Mouse (Mus musculus): ENCODE measurements at regions not wholly inside any gene's neighbourhood (a gene's known extent, or its start where the extent isn't known, plus 50 kb on each side); places are given as distances from the start of the nearest gene placed in this dataset.

- ATAC-seq: no peak
These were observed 596.0 kb upstream of the Gm26657 start for GRCm38 (mm10) chr4:56143827-56144226.

GRCm38 (mm10) chr4:56136837-56137236 is 603.0 kb upstream of the Gm26657 start:
- no peak for ATAC-seq

DNA sequence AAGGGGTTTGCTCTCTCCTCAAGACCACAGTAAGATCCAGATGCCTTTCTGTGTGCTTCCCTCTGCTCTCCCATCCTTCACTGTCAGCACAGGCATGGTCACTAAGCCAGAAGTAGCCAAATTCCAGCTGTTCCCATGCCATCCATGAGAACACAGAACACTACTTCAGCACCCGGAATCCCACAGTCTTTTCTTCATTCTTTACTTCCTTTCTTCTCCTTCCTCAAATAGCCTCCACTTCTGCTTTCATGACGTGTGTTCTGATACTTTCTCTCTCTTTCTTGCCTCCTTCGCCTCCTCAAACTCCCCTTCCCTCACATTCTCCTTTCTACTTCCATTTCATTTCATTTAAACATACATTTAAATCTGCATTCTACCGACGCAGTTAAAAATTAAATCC is 602.1 kb upstream of the Klf4 start:
- ATAC-seq: no peak

DNA sequence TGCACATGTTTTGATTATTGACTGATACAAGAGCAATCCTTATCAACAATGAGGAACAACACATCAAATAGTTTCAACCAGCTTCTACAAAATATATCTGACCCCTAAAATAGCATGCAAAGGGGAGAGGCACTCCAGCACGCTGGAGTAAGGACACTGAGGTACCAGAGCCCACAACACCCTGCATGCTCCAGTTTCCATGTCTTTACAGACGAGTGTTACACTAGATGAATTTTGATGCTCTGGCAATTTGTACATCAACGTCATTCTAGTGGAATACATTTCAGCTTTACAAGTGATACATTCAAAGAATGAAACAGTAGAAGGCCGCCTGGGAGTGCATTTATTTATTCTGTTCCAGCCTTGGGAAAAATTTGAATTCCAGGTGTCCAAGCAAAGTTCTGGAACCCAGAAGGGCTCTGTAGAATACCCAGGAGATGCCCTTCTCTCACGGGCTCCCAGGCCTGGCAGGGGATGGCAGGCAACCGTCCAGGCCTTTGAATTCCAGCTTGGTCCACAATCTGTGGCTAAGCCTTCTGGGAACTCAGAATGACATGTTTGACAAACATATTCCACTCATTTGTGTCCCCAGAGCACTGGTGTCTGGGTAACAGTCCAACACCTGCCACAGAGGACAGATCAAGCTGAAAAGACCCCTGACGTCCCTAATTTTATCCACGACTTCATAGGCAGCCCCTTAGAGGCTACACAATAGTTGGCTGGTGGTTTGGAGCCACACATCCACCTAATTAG is 595.6 kb upstream of the Klf4 start:
- no peak for ATAC-seq

GRCm38 (mm10) chr4:56124515-56124914 is 592.2 kb upstream of the Klf4 start:
- no peak for ATAC-seq

DNA sequence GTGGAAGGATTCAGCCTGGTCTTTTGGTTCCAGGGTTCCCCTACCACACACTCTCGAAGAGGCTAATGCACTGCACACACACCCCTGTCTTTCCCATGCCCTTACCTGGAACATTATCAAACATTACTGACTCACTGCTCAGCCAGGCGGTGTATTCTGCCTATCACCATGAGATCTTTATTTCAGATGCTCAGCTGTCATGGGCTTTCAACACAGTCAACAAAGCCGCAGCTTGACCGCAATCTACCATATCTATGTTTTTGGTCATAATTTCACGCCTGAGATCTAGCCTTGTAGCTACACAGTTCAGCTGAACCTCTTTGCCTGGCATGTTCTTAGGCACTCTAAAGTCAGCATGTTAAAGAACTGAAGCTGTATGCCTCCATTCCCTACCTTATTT is 589.9 kb upstream of the Klf4 start:
- no peak for ATAC-seq

GRCm38 (mm10) chr4:56121664-56122063 is 589.4 kb upstream of the Klf4 start:
- ATAC-seq: no peak

- ATAC-seq: no peak
These were observed 588.1 kb upstream of the Klf4 start for GRCm38 (mm10) chr4:56120357-56120756.

- peak; percentile 38 for ATAC-seq
These were observed 581.5 kb upstream of the Klf4 start for GRCm38 (mm10) chr4:56113701-56114196.

DNA sequence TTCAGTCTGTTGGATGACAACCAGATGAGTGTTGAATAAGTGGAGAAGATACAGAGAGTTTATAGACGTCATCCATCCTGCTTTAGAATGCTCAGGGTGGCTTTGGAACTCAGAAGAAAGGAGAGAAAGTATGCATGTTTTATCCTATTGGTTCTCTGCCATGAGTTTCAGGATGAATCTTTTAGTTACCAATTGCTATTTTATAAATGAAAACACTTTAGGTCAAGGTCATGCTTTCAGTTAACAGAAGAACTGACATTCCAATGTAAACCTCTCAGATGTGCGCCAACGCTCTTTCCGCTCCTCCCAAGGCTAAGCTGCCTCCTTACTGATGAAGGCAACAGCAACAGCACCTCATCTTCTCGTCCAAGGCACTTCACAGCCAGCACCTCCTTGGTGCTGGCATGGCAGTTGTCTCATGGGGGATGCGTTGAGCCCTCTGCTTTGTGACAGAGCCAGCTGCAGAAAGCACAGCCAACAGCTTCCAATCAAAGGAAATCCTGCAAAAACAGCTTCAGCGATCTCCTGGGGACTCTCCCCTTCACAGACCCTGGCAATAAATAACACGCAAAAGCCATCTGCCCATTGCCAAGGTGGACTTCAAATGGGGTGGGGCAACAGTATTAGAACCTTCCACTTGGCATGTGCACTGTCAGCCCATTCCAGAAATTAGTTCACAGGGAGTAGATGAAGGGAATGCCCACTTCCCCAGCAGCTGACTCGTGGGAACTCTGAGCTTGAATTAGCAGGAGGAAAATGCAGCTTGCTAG is 580.9 kb upstream of the Klf4 start:
- ATAC-seq: no peak

- ATAC-seq: no peak
These were observed 574.7 kb upstream of the Klf4 start for GRCm38 (mm10) chr4:56106962-56107361.

- ATAC-seq: no peak
These were observed 570.0 kb upstream of the Klf4 start for GRCm38 (mm10) chr4:56102314-56102713.

DNA sequence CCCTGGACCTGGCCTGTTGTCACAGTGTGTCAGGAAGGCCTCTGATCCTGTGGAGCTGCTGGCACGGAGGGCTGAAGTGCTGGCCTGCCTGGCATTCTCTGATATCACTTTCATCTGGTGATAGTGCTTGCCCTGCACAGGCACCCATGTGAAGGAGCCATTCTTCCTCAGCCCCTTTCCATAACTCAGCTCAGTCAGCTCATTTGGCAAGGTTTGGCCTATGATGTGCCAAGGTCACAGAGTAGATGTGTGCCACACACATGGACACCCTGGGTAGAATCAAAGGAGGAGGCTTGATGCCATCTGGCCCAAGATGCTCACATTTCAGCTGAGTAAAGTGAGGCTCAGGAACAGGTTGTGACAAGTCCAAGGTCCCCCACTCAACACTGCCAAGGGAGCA is 558.5 kb upstream of the Klf4 start:
- ATAC-seq: no peak

DNA sequence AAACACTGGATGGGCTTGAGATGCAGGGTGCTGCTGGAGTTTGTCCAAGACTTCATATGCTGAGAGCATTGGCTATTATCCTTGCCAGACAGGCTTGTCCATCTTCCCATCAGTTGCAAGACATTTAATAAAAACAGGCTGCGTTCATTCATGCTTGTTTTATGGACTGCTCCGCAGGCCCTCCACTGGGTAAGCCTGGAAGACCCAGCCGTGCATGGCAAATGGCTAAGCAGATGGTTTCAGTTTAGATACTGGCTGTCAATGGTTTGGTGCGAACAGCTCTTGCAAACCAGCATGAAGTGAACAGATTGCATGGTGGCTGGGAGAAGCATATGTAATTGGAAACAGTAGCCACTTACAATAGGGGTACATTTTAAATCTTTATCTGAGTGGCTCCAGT is 556.4 kb upstream of the Klf4 start:
- ATAC-seq: no peak

- no peak for ATAC-seq
These were observed 554.0 kb upstream of the Klf4 start for GRCm38 (mm10) chr4:56086306-56086705.

- ATAC-seq: no peak
These were observed 551.9 kb upstream of the Klf4 start for GRCm38 (mm10) chr4:56084205-56084604.

DNA sequence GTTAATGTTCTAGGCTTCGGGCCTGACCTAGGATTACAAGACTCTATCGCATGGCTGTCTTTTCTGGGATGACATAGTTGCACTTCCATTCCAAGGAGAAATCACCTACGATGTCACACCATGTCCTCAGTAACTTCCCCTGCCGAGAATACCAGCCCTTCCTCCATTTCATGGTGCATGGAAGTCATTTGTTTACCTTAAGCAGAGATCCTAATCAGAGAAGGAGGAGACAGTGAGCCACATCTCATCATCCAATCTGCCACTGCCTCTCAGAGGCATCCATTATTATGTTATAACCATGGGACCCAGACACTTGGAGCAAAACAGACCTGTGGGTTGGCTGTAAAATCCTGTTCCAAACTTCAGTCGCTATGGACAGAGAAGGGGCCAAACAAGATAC is 550.1 kb upstream of the Klf4 start:
- ATAC-seq: no peak

DNA sequence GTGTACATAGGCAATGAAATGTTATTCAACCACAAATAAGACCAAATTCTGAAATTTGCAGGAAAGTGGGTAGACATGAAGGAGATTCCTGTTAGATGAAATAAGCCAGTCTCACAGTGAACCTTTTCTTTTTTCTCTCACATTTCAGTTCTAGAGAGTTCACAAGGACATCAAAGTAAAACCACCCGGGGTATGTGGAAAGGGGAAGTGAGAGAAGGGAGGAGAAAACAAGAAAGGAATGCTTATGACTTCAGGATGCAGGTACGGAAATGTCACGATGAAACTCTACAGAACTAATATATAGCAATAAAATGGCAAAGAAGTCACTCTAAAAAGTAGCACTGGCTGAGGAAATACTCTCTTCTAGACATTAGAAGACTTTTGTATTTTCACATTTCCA is 548.7 kb upstream of the Klf4 start:
- no peak for ATAC-seq

GRCm38 (mm10) chr4:56070664-56071334 is 538.5 kb upstream of the Klf4 start:
- peak; percentile 92 for ATAC-seq

GRCm38 (mm10) chr4:56068859-56069258 is 536.6 kb upstream of the Klf4 start:
- ATAC-seq: no peak

- no peak for ATAC-seq
These were observed 532.4 kb upstream of the Klf4 start for GRCm38 (mm10) chr4:56064657-56065056.

- ATAC-seq: no peak
These were observed 519.6 kb upstream of the Klf4 start for GRCm38 (mm10) chr4:56051792-56052380.

DNA sequence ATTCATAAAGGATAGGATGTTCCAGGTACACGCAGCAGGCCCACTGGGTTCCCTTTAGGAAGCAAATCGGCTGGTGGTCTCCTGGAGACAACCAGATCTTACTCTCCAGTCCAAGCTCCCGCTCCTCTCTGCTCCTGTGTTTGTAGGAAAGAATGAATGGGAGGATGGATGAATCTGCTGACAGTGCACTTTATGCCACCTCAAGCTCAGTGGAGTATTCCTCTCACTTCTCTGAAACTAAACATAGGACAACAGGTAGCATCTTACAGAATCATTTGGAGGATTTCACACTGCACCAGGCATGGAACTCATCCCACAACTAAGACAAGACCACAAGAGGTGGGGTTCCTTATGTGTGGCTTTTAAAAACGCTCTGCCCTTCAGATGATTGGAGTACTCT is 507.1 kb upstream of the Klf4 start:
- ATAC-seq: no peak

Measured in inflammation-experienced regulatory T-cells, adult 6 months (primary cell).